Mouse (Mus musculus): ENCODE data around the gene Ifna16. TPM values are rescaled to one million over a fixed set of nuclear protein-coding genes. Genes with fewer than 3 reads are reported as not detected.
A peak's percentile ranks its signal among the peaks of the same experiment; 100 is the strongest.

Gene Ifna16
- total RNA-seq, 1 experiment from 2014 or later: not detected

DNA sequence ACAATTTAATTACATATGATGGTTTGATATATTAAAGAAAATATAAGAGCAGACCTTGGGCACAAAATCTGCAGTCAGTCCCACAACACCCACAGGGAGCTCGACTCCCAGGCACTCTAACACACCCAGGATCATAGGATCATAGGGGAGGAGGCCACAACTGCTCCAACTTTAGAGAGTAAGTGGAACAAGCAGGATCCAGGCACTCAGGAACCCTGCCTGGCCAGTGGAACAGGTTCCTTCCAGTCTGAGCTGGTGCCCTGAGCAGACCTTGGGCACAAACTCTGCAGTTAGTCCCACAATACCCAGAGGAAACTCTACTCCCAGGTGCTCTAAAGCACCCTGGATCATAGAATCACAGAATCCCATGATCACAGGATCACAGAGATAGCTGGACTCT, 21.3 kb downstream of the Ifna16 start:
- ATAC-seq (replicated peaks; ENCODE audit: insufficient number of reproducible peaks, low FRiP score, low TSS enrichment, poor library complexity, severe bottlenecking): no peak

DNA sequence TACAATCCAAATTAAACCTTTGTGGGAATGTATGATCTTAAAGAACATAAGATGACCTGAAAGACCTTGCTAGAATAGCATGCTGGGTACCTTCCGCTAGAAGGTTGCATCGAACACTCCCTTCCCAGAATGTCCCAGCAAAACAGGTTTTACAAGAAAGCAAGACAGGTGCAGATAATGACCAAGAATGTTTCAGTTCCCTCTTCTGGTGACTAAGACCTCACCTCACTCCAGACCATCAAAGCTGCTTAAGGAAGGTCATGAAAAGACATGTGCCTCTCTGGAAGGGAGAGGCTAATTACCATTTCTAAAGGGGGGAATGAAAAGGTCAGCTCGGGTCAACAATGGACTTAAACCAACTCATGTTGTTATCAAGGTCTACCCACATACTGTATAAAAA, 23.1 kb downstream of the Ifna16 start:
- no peak for ATAC-seq (replicated peaks; ENCODE audit: insufficient number of reproducible peaks, low FRiP score, low TSS enrichment, poor library complexity, severe bottlenecking)

DNA sequence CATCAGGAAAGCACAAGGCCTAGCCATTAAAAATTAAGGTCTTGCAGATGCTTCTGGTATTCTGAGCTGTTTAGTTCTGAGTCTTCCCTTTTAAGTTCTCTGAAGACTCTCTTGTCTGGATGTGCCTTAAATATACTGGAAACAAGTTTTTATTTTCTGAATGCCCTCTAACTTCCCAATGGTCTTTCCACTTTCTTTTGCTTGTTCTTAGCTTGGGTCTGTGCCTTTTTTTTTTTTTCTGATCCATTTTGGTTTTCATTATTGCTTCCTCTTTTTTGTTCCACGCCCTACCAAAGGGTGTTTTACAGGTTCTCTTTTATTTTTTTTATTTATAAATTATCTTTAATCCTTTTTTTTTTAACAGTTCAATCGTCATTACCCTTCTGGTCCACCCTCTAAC, 32.4 kb downstream of the Ifna16 start, which contains the start of gene Ifna13:
Ifna13 (minus strand) TSS at position 101 of the 400 bp plus-strand sequence.
- ATAC-seq (replicated peaks; ENCODE audit: insufficient number of reproducible peaks, low FRiP score, low TSS enrichment, poor library complexity, severe bottlenecking): no peak

DNA sequence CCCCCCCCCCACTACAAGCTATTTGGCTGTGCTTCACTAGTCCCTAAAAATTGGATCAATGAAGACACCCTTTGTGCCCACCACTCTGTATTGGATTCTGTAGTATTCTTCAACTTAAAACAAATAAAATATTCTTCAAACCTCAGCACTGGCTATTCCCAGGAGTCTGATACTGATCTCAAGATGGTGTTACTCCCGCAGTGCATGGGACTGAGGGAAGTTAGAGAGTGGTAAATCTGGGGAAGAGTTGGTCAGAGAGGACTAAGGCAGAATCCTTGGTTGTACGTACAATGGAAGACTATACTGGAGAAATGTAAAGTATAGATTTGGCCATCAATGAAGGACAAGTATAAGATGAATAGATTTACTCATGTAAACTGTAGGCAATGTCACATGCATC, 34.2 kb downstream of the Ifna16 start:
- ATAC-seq (replicated peaks; ENCODE audit: insufficient number of reproducible peaks, low FRiP score, low TSS enrichment, poor library complexity, severe bottlenecking): no peak

DNA sequence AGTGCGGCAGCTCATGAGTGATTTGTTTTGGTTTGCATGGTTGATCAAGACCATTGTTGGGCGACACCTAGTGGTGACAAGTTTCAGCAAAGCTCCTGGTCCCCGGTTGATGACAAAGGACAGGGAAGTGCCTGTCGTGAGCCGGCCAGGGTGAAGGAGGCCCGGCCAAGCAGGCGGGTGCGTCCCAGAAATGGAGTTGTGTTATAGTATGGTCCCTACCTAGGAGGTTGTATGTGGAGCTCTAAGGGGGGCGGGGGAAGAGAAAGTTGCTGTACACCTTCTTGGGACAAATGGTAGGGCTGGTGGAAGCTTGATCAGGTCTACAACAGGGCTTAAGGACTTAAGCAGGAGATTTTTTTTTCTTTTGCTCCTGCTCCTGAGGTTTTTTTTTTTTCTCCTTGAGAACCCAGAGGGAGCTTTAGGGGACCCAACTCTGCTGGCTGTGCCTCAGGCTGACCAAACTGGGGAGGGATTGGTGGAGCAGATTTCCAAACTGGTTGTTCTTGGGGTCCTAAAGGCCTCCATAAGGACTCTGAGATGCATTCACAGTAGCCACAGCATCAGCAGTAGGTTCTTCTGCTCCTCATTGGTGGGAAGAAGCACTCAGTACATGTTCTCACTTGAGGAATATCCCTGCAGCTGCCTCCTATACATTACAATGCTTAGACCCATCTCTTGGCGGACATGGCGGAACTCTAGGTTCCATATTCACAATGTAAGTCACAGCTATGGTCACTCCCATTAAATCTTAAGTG, 35.5 kb downstream of the Ifna16 start:
- peak; percentile 100 for ATAC-seq (replicated peaks; ENCODE audit: insufficient number of reproducible peaks, low FRiP score, low TSS enrichment, poor library complexity, severe bottlenecking)

DNA sequence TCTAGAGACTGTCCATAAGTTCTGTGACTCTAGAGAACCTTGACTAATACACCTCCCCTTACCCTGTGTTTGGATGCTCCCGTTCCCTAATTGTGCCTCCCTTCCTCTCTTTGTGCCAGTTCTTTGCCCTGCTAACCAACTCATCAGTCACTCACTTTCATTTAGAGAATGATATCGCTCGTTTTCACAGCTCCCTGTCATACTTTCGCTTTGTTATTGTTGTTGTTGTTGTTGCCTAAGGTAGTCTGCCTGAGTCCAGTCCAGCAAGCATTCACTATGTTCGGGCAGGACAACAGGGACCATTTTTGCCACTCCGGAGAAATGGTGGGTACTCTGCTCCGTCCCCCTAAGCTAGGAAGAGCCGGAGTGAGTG, 36.0 kb downstream of the Ifna16 start:
- ATAC-seq (replicated peaks; ENCODE audit: insufficient number of reproducible peaks, low FRiP score, low TSS enrichment, poor library complexity, severe bottlenecking): no peak

DNA sequence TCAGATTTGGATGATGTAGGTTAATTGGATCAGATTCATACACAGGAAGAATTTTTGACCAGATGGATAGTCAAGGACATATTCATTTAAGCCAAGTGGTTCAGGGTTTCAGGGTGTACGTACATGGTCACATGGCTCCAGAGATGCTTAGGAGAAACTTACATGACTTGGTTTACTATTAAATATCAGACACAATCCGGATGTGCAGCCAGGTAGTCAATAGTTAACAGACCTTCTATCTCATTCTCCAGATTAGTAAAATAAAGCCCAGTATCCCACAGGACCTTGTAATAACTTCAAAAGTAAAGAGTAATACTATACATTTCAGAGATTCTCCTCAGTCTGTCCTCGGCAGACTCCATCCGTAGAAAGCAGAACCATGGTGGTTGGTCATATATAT, 42.4 kb downstream of the Ifna16 start, which contains the start of gene C87499:
C87499 (minus strand) TSS at position 101 of the 400 bp plus-strand sequence.
- ATAC-seq (replicated peaks; ENCODE audit: insufficient number of reproducible peaks, low FRiP score, low TSS enrichment, poor library complexity, severe bottlenecking): no peak

Other genes starting within 250 kb of the Ifna16 start
- 23.0 to 31.7 TPM (median 30.7 TPM) in 3 replicates for gene Hacd4, start 238.0 kb downstream of the Ifna16 start, total RNA-seq (2017)
- not detected in 3 replicates for gene Ifnb1, start 154.2 kb downstream of the Ifna16 start, total RNA-seq (2017)
- gene Ifna15, start 118.7 kb downstream of the Ifna16 start, total RNA-seq (2017): not detected in 3 replicates
- not detected in 3 replicates for gene Ifna14, start 105.1 kb downstream of the Ifna16 start, total RNA-seq (2017)
- gene Ifna9, start 84.5 kb downstream of the Ifna16 start, total RNA-seq (2017): not detected in 3 replicates
- not detected in 3 replicates for gene Ifna12, start 73.5 kb downstream of the Ifna16 start, total RNA-seq (2017)
- not detected in 3 replicates for gene C87499, start 42.5 kb downstream of the Ifna16 start, total RNA-seq (2017)
- not detected in 3 replicates for gene Ifna13, start 32.5 kb downstream of the Ifna16 start, total RNA-seq (2017)
- not detected in 3 replicates for gene Ifna2, start 7.0 kb upstream of the Ifna16 start, total RNA-seq (2017)
- 0.43 TPM in 1 of 3 replicates, not detected in the others for gene Ifnab, start 14.4 kb upstream of the Ifna16 start, total RNA-seq (2017)
- 0.49 to 2.0 TPM in 2 of 3 replicates, not detected in the other for gene Gm26566, start 44.9 kb upstream of the Ifna16 start, total RNA-seq (2017)
- 43.5 to 56.6 TPM (median 49.0 TPM) in 3 replicates for gene Klhl9, start 45.5 kb upstream of the Ifna16 start, total RNA-seq (2017)
- not detected in 3 replicates for gene Gm13271, start 77.9 kb upstream of the Ifna16 start, total RNA-seq (2017)
- not detected in 3 replicates for gene Gm13283, start 83.2 kb upstream of the Ifna16 start, total RNA-seq (2017)
- not detected in 3 replicates for gene Gm13290, start 96.9 kb upstream of the Ifna16 start, total RNA-seq (2017)
- gene Gm13289, start 100.0 kb upstream of the Ifna16 start, total RNA-seq (2017): not detected in 3 replicates
- not detected in 3 replicates for gene Gm13272, start 102.9 kb upstream of the Ifna16 start, total RNA-seq (2017)
- gene Ifnz, start 105.2 kb upstream of the Ifna16 start, total RNA-seq (2017): not detected in 3 replicates
- gene Gm13276, start 108.8 kb upstream of the Ifna16 start, total RNA-seq (2017): not detected in 3 replicates
- not detected in 3 replicates for gene Gm13277, start 111.7 kb upstream of the Ifna16 start, total RNA-seq (2017)
- gene Gm13278, start 114.6 kb upstream of the Ifna16 start, total RNA-seq (2017): not detected in 3 replicates
- not detected in 3 replicates for gene Gm13275, start 117.6 kb upstream of the Ifna16 start, total RNA-seq (2017)
- gene Gm13279, start 120.5 kb upstream of the Ifna16 start, total RNA-seq (2017): not detected in 3 replicates
- not detected in 3 replicates for gene Gm13285, start 122.7 kb upstream of the Ifna16 start, total RNA-seq (2017)
- not detected in 3 replicates for gene Gm13287, start 126.3 kb upstream of the Ifna16 start, total RNA-seq (2017)
- gene Gm13288, start 128.6 kb upstream of the Ifna16 start, total RNA-seq (2017): 0.29 TPM in 1 of 3 replicates, not detected in the others
- gene Ifna7, start 139.3 kb upstream of the Ifna16 start, total RNA-seq (2017): not detected in 3 replicates
- not detected in 3 replicates for gene Ifna11, start 143.0 kb upstream of the Ifna16 start, total RNA-seq (2017)
- gene Ifna6, start 150.5 kb upstream of the Ifna16 start, total RNA-seq (2017): not detected in 3 replicates
- gene Ifna5, start 158.6 kb upstream of the Ifna16 start, total RNA-seq (2017): not detected in 3 replicates
- not detected in 3 replicates for gene Ifna4, start 164.9 kb upstream of the Ifna16 start, total RNA-seq (2017)
- not detected in 3 replicates for gene Ifna1, start 173.2 kb upstream of the Ifna16 start, total RNA-seq (2017)
- not detected in 3 replicates for gene Ifne, start 203.3 kb upstream of the Ifna16 start, total RNA-seq (2017)